ENCODE assay signal across 7 mouse cellular contexts in the genomic region with DNA sequence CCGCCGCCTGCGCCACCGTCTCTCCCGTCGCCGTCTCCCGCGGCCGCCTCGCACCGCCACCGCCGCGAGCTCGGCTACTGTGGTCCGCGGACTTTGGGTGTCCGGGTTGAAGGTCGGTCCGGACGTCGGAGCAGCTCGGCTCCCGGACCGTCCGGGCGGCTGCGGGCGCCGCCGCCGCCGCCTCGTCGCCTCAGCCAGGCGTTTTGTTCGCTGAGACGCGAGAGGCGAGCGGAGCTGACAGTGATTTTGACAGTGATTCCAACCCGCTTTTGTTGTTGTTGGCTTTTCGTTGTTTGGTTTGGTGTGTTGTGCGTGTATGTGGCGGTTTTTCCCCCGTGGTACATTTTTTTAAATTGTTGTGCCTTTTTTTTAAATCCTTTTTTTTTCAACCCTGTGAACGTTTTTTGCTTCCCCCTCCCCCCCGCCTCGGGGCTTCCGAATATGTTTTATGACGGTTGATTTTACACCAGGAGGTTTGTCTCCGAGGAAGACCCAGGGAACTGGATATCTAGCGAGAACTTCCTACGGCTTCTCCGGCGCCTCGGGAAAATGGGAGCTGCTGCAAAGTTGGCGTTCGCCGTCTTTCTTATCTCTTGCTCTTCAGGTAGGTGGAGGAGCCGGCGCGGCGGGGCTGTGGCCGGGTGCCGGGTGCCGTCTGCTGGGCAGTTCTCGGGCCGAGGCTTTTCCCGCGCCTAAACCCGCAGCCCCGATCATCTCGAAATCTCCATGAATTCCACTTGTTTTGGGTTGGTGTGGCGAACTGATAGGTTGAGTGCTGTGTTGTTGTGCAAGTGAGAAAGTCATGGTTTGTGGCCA. TPM values are rescaled to one million over a fixed set of nuclear protein-coding genes. Genes with fewer than 3 reads are reported as not detected.
DNase-seq lines count a peak whose midpoint lies in the region; ATAC-seq lines count a peak whose summit lies in the region.

No protein-coding gene starts in this region.

- H3K27ac ChIP-seq in intestine, embryonic 14.5 days (ENCODE audit: low read depth), result peak overlapping the region; percentile 97
- peak overlapping the region; percentile 96 for H3K27ac ChIP-seq in limb, embryonic 10.5 days
- peak overlapping the region; percentile 96 for H3K27ac ChIP-seq in midbrain, embryonic 10.5 days (replicated peaks)

- H3K4me1 ChIP-seq in intestine, embryonic 14.5 days (replicated peaks; ENCODE audit: control insufficient read depth, insufficient read depth, low read length), result peaks cover 7% of the 10 kb centered on the region; the same call in 1 of the 2 replicates
- H3K4me1 ChIP-seq in limb, embryonic 10.5 days, result peaks cover 21% of the 10 kb centered on the region
- H3K4me1 ChIP-seq in midbrain, embryonic 10.5 days, result peaks cover 27% of the 10 kb centered on the region

- intact Hi-C loops in gastrocnemius, postnatal 14 days (cut with DNase I; ENCODE audit: low total_unique reads), result no loop called here

- H3K27me3 ChIP-seq in intestine, embryonic 14.5 days (replicated peaks; ENCODE audit: control insufficient read depth, insufficient read depth, low read length), result no peaks in the 10 kb centered on the region
- H3K27me3 ChIP-seq in limb, embryonic 10.5 days (ENCODE audit: low read depth, poor library complexity, severe bottlenecking), result no peaks in the 10 kb centered on the region
- H3K27me3 ChIP-seq in midbrain, embryonic 10.5 days (ENCODE audit: low read depth, poor library complexity, severe bottlenecking), result no peaks in the 10 kb centered on the region

- no peak; the same call in 1 of the 2 replicates for ATAC-seq in intestine, embryonic 14.5 days (replicated peaks; ENCODE audit: low FRiP score, low TSS enrichment, low read depth)

- peak overlapping the region; percentile 89 for H3K4me3 ChIP-seq in intestine, embryonic 14.5 days (ENCODE audit: low read depth, low read length)
- H3K4me3 ChIP-seq in limb, embryonic 10.5 days, result peak overlapping the region; percentile 78
- peak overlapping the region; percentile 82 for H3K4me3 ChIP-seq in midbrain, embryonic 10.5 days

- no peaks in the 10 kb centered on the region for H3K9me3 ChIP-seq in intestine, embryonic 14.5 days (ENCODE audit: control insufficient read depth, low read length)
- H3K9me3 ChIP-seq in limb, embryonic 10.5 days (replicated peaks), result no peaks in the 10 kb centered on the region
- no peaks in the 10 kb centered on the region for H3K9me3 ChIP-seq in midbrain, embryonic 10.5 days (replicated peaks)

- H3K36me3 ChIP-seq in intestine, embryonic 14.5 days (ENCODE audit: control insufficient read depth, insufficient read depth, low read length), result no peaks in the 10 kb centered on the region
- H3K36me3 ChIP-seq in limb, embryonic 10.5 days, result no peaks in the 10 kb centered on the region
- no peaks in the 10 kb centered on the region for H3K36me3 ChIP-seq in midbrain, embryonic 10.5 days

- peak overlapping the region; percentile 91 for H3K9ac ChIP-seq in intestine, embryonic 14.5 days (ENCODE audit: low read length)

- peak; percentile 46 to 48 for DNase-seq in adrenal gland, adult 18-20 months (ENCODE audit: low spot score in 2 of 2)
- DNase-seq in cerebellum, postnatal 4 days (ENCODE audit: low spot score in 2 of 2), result peak; percentile 26 to 41
- DNase-seq in gastrocnemius, postnatal 14 days, result peak; percentile 29
- peak; percentile 86 for DNase-seq in intestine, embryonic 14.5 days (ENCODE audit: low spot score)
- peak; percentile 70 for DNase-seq in limb, embryonic 10.5 days (ENCODE audit: low spot score)
- peak; percentile 61 for DNase-seq in midbrain, embryonic 10.5 days (ENCODE audit: low spot score)
- peak; percentile 9 for DNase-seq in spleen, adult 12 weeks (ENCODE audit: low spot score)

- WGBS in intestine, embryonic 14.5 days, result under 1% methylated on average over 76 of the region's 76 CpGs
- whole genome bisulfite sequencing in limb, embryonic 10.5 days, result under 1% methylated on average over 76 of the region's 76 CpGs
- under 1% methylated on average over 76 of the region's 76 CpGs for WGBS in midbrain, embryonic 10.5 days

- H3K4me2 ChIP-seq in intestine, embryonic 14.5 days (ENCODE audit: low read length), result peak overlapping the region; percentile 81

RNA-seq across cellular contexts. Expression of gene Acvr2a, which starts 0.5 kb away (rescaled TPM):
- 10 to 100 TPM; 13.5 to 18.6 TPM for total RNA-seq in adrenal gland, adult 18-20 months (2021)
- 10 to 100 TPM; 13.5 to 19.1 TPM for total RNA-seq in gastrocnemius, postnatal 14 days (2021)
- 19.1 and 22.6 TPM in 2 replicates for polyA plus RNA-seq in intestine, embryonic 14.5 days (2014; fragmentation: Nextera tagmentation; extraction: Ambion mirVana)
- 11.8 and 16.2 TPM in 2 replicates for polyA plus RNA-seq in limb, embryonic 10.5 days (2016; fragmentation: Nextera tagmentation; extraction: Ambion mirVana)
- 18.5 and 24.8 TPM in 2 replicates for polyA plus RNA-seq in midbrain, embryonic 10.5 days (2016; fragmentation: Nextera tagmentation; extraction: Ambion mirVana)

Comparison
In these comparisons a context has a peak if more than half of its experiments do, and no peak if none do; other contexts are left out.
1. DNase-seq: peak in every context shown above with its lines; median percentile 86 in intestine, embryonic 14.5 days; 70 in limb, embryonic 10.5 days; 61 in midbrain, embryonic 10.5 days; 47 in adrenal gland, adult 18-20 months; 34 in cerebellum, postnatal 4 days; 29 in gastrocnemius, postnatal 14 days; 9 in spleen, adult 12 weeks.